Comparison of ENCODE assay signal across 8 mouse cellular contexts in genomic region chr16:45158522-45159388, GRCm38 (mm10). TPM values are rescaled to one million over a fixed set of nuclear protein-coding genes. Genes with fewer than 3 reads are reported as not detected.
DNase-seq lines count a peak whose midpoint lies in the region; ATAC-seq and TF ChIP-seq lines count a peak whose summit lies in the region.

Gene Slc35a5 (minus strand): TSS chr16:45158706.
Gene Atg3 (plus strand): TSS chr16:45158785.

- peaks cover 2 to 16% of the 10 kb centered on the region in 2 experiments for H3K36me3 ChIP-seq in MEL (ENCODE audit: control insufficient read depth in 1 of 2, insufficient read depth in 2 of 2, low read length in 2 of 2)
- no peaks in the 10 kb centered on the region for H3K36me3 ChIP-seq in forebrain, postnatal 0 days (ENCODE audit: insufficient read depth)
- peaks cover 9% of the 10 kb centered on the region for H3K36me3 ChIP-seq in lung, embryonic 15.5 days

- peak; percentile 99 for ATAC-seq in forebrain, postnatal 0 days
- ATAC-seq in lung, embryonic 15.5 days (ENCODE audit: borderline replicate concordance, extremely low read depth, low FRiP score, low TSS enrichment), result peak; percentile 98

- WGBS in cerebellum, adult 2 months, result under 1% methylated on average over 63 of the region's 64 CpGs
- under 1% methylated on average over 51 of the region's 64 CpGs for WGBS in forebrain, postnatal 0 days
- under 1% methylated on average over 59 of the region's 64 CpGs for WGBS in lung, embryonic 15.5 days

- H3K9ac ChIP-seq in MEL (ENCODE audit: control insufficient read depth, low read depth, low read length, poor library complexity, severe bottlenecking), result peak within 1 kb of the TSS; percentile 91
- H3K9ac ChIP-seq in forebrain, postnatal 0 days, result peak within 1 kb of the TSS; percentile 82
- peak within 1 kb of the TSS; percentile 81 for H3K9ac ChIP-seq in lung, embryonic 15.5 days

- peak within 1 kb of the TSS; percentile 74 for H3K4me2 ChIP-seq in forebrain, postnatal 0 days (ENCODE audit: low read depth)
- H3K4me2 ChIP-seq in lung, embryonic 15.5 days, result peak within 1 kb of the TSS; percentile 81

- TF ChIP-seq POLR2A in MEL (IDR thresholded peaks at IDR 0.05; ENCODE audit: control insufficient read depth in 1 of 2, insufficient read depth in 1 of 2, low read depth in 1 of 2, low read length in 2 of 2, poor library complexity in 1 of 2), result peak; percentile 30 to 90; a peak in 3 of 4 replicates
- peak; percentile 73; the same call in 1 of the 2 replicates for TF ChIP-seq POLR2A in cerebellum, adult 2 months (IDR thresholded peaks at IDR 0.05; ENCODE audit: borderline replicate concordance, insufficient read depth, low read length)

- peak within 1 kb of the TSS; percentile 79 to 99 for H3K4me3 ChIP-seq in MEL (ENCODE audit: control insufficient read depth in 1 of 2, insufficient read depth in 1 of 2, low read depth in 2 of 2, low read length in 2 of 2)
- peak within 1 kb of the TSS; percentile 70 for H3K4me3 ChIP-seq in cerebellum, adult 2 months (replicated peaks; ENCODE audit: insufficient read depth, low read depth, low read length)
- H3K4me3 ChIP-seq in forebrain, postnatal 0 days (ENCODE audit: low read depth, low read length), result peak within 1 kb of the TSS; percentile 77
- peak within 1 kb of the TSS; percentile 95 for H3K4me3 ChIP-seq in lung, embryonic 15.5 days

- TF ChIP-seq CTCF in MEL (IDR thresholded peaks at IDR 0.05 in 2 of 3, conservative IDR thresholded peaks at IDR 0.05 in 1 of 3; ENCODE audit: control insufficient read depth in 1 of 3, insufficient read depth in 1 of 3, low read depth in 2 of 3, low read length in 3 of 3, poor library complexity in 1 of 3, severe bottlenecking in 1 of 3), result no peak
- TF ChIP-seq CTCF in cerebellum, adult 2 months (IDR thresholded peaks at IDR 0.05; ENCODE audit: borderline replicate concordance, insufficient read depth, low read depth, low read length), result no peak
- no peak for TF ChIP-seq CTCF in forebrain, postnatal 0 days (IDR thresholded peaks at IDR 0.05; ENCODE audit: low read depth)

- peak in 1 of 2 experiments; percentile 20; a peak in 1 of 4 replicates for TF ChIP-seq EP300 in MEL (IDR thresholded peaks at IDR 0.05; ENCODE audit: low read depth in 1 of 2, low read length in 2 of 2)

- peak; percentile 98 for DNase-seq in MEL (ENCODE audit: low read depth, low spot score)
- peak; percentile 94 to 95 for DNase-seq in cerebellum, adult 2 months
- DNase-seq in forebrain, postnatal 0 days, result peak; percentile 99
- DNase-seq in heart, postnatal 4 days, result peak; percentile 97
- DNase-seq in layer of hippocampus, adult 8-10 months (ENCODE audit: low spot score in 2 of 2), result peak; percentile 91 to 94
- peak; percentile 96 for DNase-seq in ovary, adult 18-20 months (ENCODE audit: low spot score)
- DNase-seq in thymus, postnatal 0 days (ENCODE audit: low spot score), result peak; percentile 99

- no peaks in the 10 kb centered on the region for H3K9me3 ChIP-seq in MEL (replicated peaks; ENCODE audit: insufficient read depth, low read length)
- H3K9me3 ChIP-seq in forebrain, postnatal 0 days (ENCODE audit: low read length), result no peaks in the 10 kb centered on the region
- H3K9me3 ChIP-seq in lung, embryonic 15.5 days, result no peaks in the 10 kb centered on the region

- peaks cover 24% of the 10 kb centered on the region for H3K79me2 ChIP-seq in MEL (ENCODE audit: control insufficient read depth, insufficient read depth, low read length, poor library complexity)

- peak within 1 kb of the TSS; percentile 93 for H3K27ac ChIP-seq in MEL (ENCODE audit: control insufficient read depth, low read depth, low read length)
- H3K27ac ChIP-seq in cerebellum, adult 2 months (ENCODE audit: insufficient read depth, low read length), result peak within 1 kb of the TSS; percentile 69
- peak within 1 kb of the TSS; percentile 93 for H3K27ac ChIP-seq in forebrain, postnatal 0 days (ENCODE audit: low read depth, low read length)
- peak within 1 kb of the TSS; percentile 93 for H3K27ac ChIP-seq in lung, embryonic 15.5 days

- peaks cover 2 to 13% of the 10 kb centered on the region in 2 experiments for H3K4me1 ChIP-seq in MEL (ENCODE audit: control insufficient read depth in 1 of 2, insufficient read depth in 2 of 2, low read length in 2 of 2)
- H3K4me1 ChIP-seq in cerebellum, adult 2 months (ENCODE audit: control insufficient read depth, insufficient read depth, low read length), result no peaks in the 10 kb centered on the region
- H3K4me1 ChIP-seq in forebrain, postnatal 0 days (ENCODE audit: insufficient read depth), result peaks cover 4% of the 10 kb centered on the region; the same call in 1 of the 2 replicates
- H3K4me1 ChIP-seq in lung, embryonic 15.5 days, result peaks cover 19% of the 10 kb centered on the region

- H3K27me3 ChIP-seq in MEL (ENCODE audit: control insufficient read depth in 1 of 2, insufficient read depth in 2 of 2, low read length in 2 of 2), result no peaks in the 10 kb centered on the region
- no peaks in the 10 kb centered on the region for H3K27me3 ChIP-seq in cerebellum, adult 2 months (ENCODE audit: control insufficient read depth, insufficient read depth, low read length)
- H3K27me3 ChIP-seq in forebrain, postnatal 0 days (ENCODE audit: insufficient read depth, low read length), result no peaks in the 10 kb centered on the region
- H3K27me3 ChIP-seq in lung, embryonic 15.5 days, result no peaks in the 10 kb centered on the region

- TF ChIP-seq RAD21 in MEL (IDR thresholded peaks at IDR 0.05; ENCODE audit: low read depth, low read length), result no peak

TF ChIP-seq in MEL, 35 proteins besides CTCF, POLR2A, EP300 and RAD21 (continues in another document):
- TF ChIP-seq MAX (IDR thresholded peaks at IDR 0.05; ENCODE audit: low read length) (peak; percentile 98), USF2 (IDR thresholded peaks at IDR 0.05; ENCODE audit: borderline replicate concordance in 1 of 2, insufficient read depth in 1 of 2, low read depth in 1 of 2, low read length in 2 of 2) (peak; percentile 94 to 99), MAZ (IDR thresholded peaks at IDR 0.05; ENCODE audit: low read depth, low read length) (peak; percentile 25; the same call in 1 of the 2 replicates), JUND (IDR thresholded peaks at IDR 0.05; ENCODE audit: low read depth, low read length) (no peak), ZKSCAN1 (IDR thresholded peaks at IDR 0.05; ENCODE audit: low read depth, low read length) (no peak), NRF1 (IDR thresholded peaks at IDR 0.05; ENCODE audit: insufficient read depth, low read depth, low read length, poor library complexity, severe bottlenecking) (peak; percentile 73), MXI1 (IDR thresholded peaks at IDR 0.05; ENCODE audit: low read depth, low read length) (peak; percentile 70), MYB (IDR thresholded peaks at IDR 0.05; ENCODE audit: low read depth, low read length) (no peak), MEF2A (IDR thresholded peaks at IDR 0.05; ENCODE audit: extremely low read depth, insufficient replicate concordance, low read depth, low read length, poor library complexity, severe bottlenecking) (no peak), RCOR1 (IDR thresholded peaks at IDR 0.05; ENCODE audit: low read depth, low read length) (no peak), TBP (IDR thresholded peaks at IDR 0.05; ENCODE audit: low read depth, low read length) (peak; percentile 76), BHLHE40 (IDR thresholded peaks at IDR 0.05; ENCODE audit: borderline replicate concordance, low read depth, low read length) (peak; percentile 95), ZNF384 (IDR thresholded peaks at IDR 0.05; ENCODE audit: low read depth, low read length) (no peak), ZMIZ1 (IDR thresholded peaks at IDR 0.05; ENCODE audit: low read depth, low read length) (no peak), NELFE (IDR thresholded peaks at IDR 0.05; ENCODE audit: low read depth, low read length) (peak; percentile 78), ELF1 (IDR thresholded peaks at IDR 0.05; ENCODE audit: low read depth, low read length) (peak; percentile 94), POLR2AphosphoS5 (IDR thresholded peaks at IDR 0.05; ENCODE audit: borderline replicate concordance, low read depth, low read length) (no peak), HCFC1 (IDR thresholded peaks at IDR 0.05; ENCODE audit: low read depth, low read length) (peak; percentile 83), POLR2AphosphoS2 (IDR thresholded peaks at IDR 0.05; ENCODE audit: low read length) (peak; percentile 75; the same call in 1 of the 2 replicates), CHD1 (IDR thresholded peaks at IDR 0.05; ENCODE audit: low read depth, low read length) (no peak; the same call in 1 of the 2 replicates), SIN3A (IDR thresholded peaks at IDR 0.05; ENCODE audit: low read length) (peak; percentile 84), ETS1 (IDR thresholded peaks at IDR 0.05; ENCODE audit: low read depth, low read length) (peak; percentile 71), KAT2A (conservative IDR thresholded peaks at IDR 0.05; ENCODE audit: low read depth, low read length) (no peak)

RNA-seq across cellular contexts. Expression of gene Slc35a5, which starts in this region (rescaled TPM):
- 2.5 and 3.9 TPM in 2 replicates for total RNA-seq in MEL (2012; rRNA removed)
- 1 to 10 TPM in 1 of 2 experiments, not detected in 1; 5.2 TPM for polyA plus RNA-seq in MEL (2012; ENCODE audit: insufficient read depth in 1 of 2, insufficient read length in 2 of 2, low read depth in 1 of 2, low replicate concordance in 2 of 2, missing spikeins in 1 of 2)
- polyA plus RNA-seq in cerebellum, adult 2 months (2012; rRNA removed), result 40.0 and 40.8 TPM in 2 replicates
- 28.7 and 34.7 TPM in 2 replicates for total RNA-seq in forebrain, postnatal 0 days (2014; rRNA removed)
- polyA plus RNA-seq in forebrain, postnatal 0 days (2015; fragmentation: Nextera tagmentation; extraction: Ambion mirVana), result 25.2 and 29.4 TPM in 2 replicates
- 10 to 100 TPM in 1 of 2 experiments, 1 to 10 TPM in 1; 9.1 to 13.9 TPM for total RNA-seq in heart, postnatal 4 days (2021)
- 10 to 100 TPM; 45.2 to 56.5 (median 49.3) TPM for total RNA-seq in layer of hippocampus, adult 8-10 months (2022)
- polyA plus RNA-seq in lung, embryonic 15.5 days (2015; fragmentation: Nextera tagmentation; extraction: Ambion mirVana), result 16.1 and 23.1 TPM in 2 replicates
- 20.1 and 23.9 TPM in 2 replicates for polyA plus RNA-seq in thymus, postnatal 0 days (2015; fragmentation: Nextera tagmentation; extraction: Ambion mirVana)

RNA-seq across cellular contexts. Expression of gene Atg3, which starts in this region (rescaled TPM):
- total RNA-seq in MEL (2012; rRNA removed), result 23.8 and 25.8 TPM in 2 replicates
- polyA plus RNA-seq in MEL (2012; ENCODE audit: insufficient read depth in 1 of 2, insufficient read length in 2 of 2, low read depth in 1 of 2, low replicate concordance in 2 of 2, missing spikeins in 1 of 2), result 10 to 100 TPM in 1 of 2 experiments, not detected in 1; 39.8 TPM
- 52.1 and 54.8 TPM in 2 replicates for polyA plus RNA-seq in cerebellum, adult 2 months (2012; rRNA removed)
- 24.9 and 27.3 TPM in 2 replicates for total RNA-seq in forebrain, postnatal 0 days (2014; rRNA removed)
- 52.2 and 54.9 TPM in 2 replicates for polyA plus RNA-seq in forebrain, postnatal 0 days (2015; fragmentation: Nextera tagmentation; extraction: Ambion mirVana)
- total RNA-seq in heart, postnatal 4 days (2021), result 10 to 100 TPM; 27.7 to 27.8 TPM
- 10 to 100 TPM; 45.7 to 49.7 (median 46.0) TPM for total RNA-seq in layer of hippocampus, adult 8-10 months (2022)
- polyA plus RNA-seq in lung, embryonic 15.5 days (2015; fragmentation: Nextera tagmentation; extraction: Ambion mirVana), result 37.0 and 39.1 TPM in 2 replicates
- 54.7 and 55.6 TPM in 2 replicates for polyA plus RNA-seq in thymus, postnatal 0 days (2015; fragmentation: Nextera tagmentation; extraction: Ambion mirVana)

Comparison
In these comparisons a context has a peak if more than half of its experiments do, and no peak if none do; other contexts are left out.
1. Peak in every context shown above with its lines: DNase-seq, ATAC-seq, H3K4me3 ChIP-seq and H3K27ac ChIP-seq.